13 mouse cellular contexts compared by ENCODE assay signal in genomic region chr3:109421019-109421418, GRCm38 (mm10).
DNase-seq lines count a peak whose midpoint lies in the region; ATAC-seq and TF ChIP-seq lines count a peak whose summit lies in the region.
"Had no signal": no experiment of that assay in that cellular context is flagged by ENCODE, and none has a peak within 500 bp of the region (broad histone marks: within the 10 kb centered on the region; RNA-seq: fewer than 3 reads in every experiment).

No protein-coding gene starts in this region.

- no peaks in the 10 kb centered on the region for H3K4me1 ChIP-seq in heart, embryonic 10.5 days
- H3K4me1 ChIP-seq in lung, postnatal 0 days (ENCODE audit: insufficient read depth, low read depth, low read length): no peaks in the 10 kb centered on the region
- H3K4me1 ChIP-seq: liver, embryonic 12.5 days had no signal

- no peak overlapping the region for H3K4me2 ChIP-seq in lung, postnatal 0 days (replicated peaks; ENCODE audit: low read depth, low read length)
- H3K4me2 ChIP-seq: liver, embryonic 12.5 days had no signal

- H3K27ac ChIP-seq in heart, embryonic 10.5 days: no peak overlapping the region
- H3K27ac ChIP-seq in lung, postnatal 0 days (ENCODE audit: low read length): no peak overlapping the region
- H3K27ac ChIP-seq: liver, embryonic 12.5 days had no signal

- H3K9ac ChIP-seq in lung, postnatal 0 days (replicated peaks; ENCODE audit: low read depth): no peak overlapping the region
- H3K9ac ChIP-seq: liver, embryonic 12.5 days had no signal

- WGBS in heart, embryonic 10.5 days: 59% methylated on average over 3 of the region's 3 CpGs
- whole genome bisulfite sequencing in lung, postnatal 0 days: 41% methylated on average over 3 of the region's 3 CpGs

- no peak for TF ChIP-seq EP300 in lung, postnatal 0 days (IDR thresholded peaks at IDR 0.05)

- ATAC-seq in lung, postnatal 0 days: no peak
- ATAC-seq: liver, embryonic 12.5 days had no signal

- no peak overlapping the region for H3K4me3 ChIP-seq in heart, embryonic 10.5 days
- H3K4me3 ChIP-seq in lung, postnatal 0 days (ENCODE audit: low read depth, low read length): no peak overlapping the region
- H3K4me3 ChIP-seq: liver, embryonic 12.5 days had no signal

- peak; percentile 36 for DNase-seq in heart, adult 8-10 months (ENCODE audit: low spot score)
- DNase-seq in heart, embryonic 10.5 days (ENCODE audit: low spot score): no peak
- peak; percentile 52 for DNase-seq in lung, postnatal 0 days (ENCODE audit: low spot score)
- DNase-seq in lung, postnatal 25 days (ENCODE audit: low spot score): no peak
- DNase-seq in induced T-regulatory cell, adult 2 months (ENCODE audit: low read depth): peak; percentile 18
- peak; percentile 38 for DNase-seq in skeletal muscle tissue, adult 2 months (ENCODE audit: low read depth, low spot score)
- DNase-seq in layer of hippocampus, adult 9-11 months: no peak
- DNase-seq in right cerebral cortex, postnatal 14 days: no peak
- DNase-seq: adrenal gland, postnatal 10 days; cerebellum, postnatal 14 days; right cerebral cortex, postnatal 4 days; thymus, adult 18-20 months had no signal

- no peak for TF ChIP-seq CTCF in lung, postnatal 0 days (IDR thresholded peaks at IDR 0.05)

- H3K27me3 ChIP-seq in heart, embryonic 10.5 days (ENCODE audit: insufficient read depth, poor library complexity, severe bottlenecking): no peaks in the 10 kb centered on the region
- H3K27me3 ChIP-seq in lung, postnatal 0 days (replicated peaks; ENCODE audit: insufficient read depth, low read length): no peaks in the 10 kb centered on the region
- H3K27me3 ChIP-seq: liver, embryonic 12.5 days had no signal

- H3K9me3 ChIP-seq in heart, embryonic 10.5 days: no peaks in the 10 kb centered on the region
- no peaks in the 10 kb centered on the region for H3K9me3 ChIP-seq in lung, postnatal 0 days (ENCODE audit: low read length)
- H3K9me3 ChIP-seq: liver, embryonic 12.5 days had no signal

- H3K36me3 ChIP-seq in heart, embryonic 10.5 days: no peaks in the 10 kb centered on the region
- no peaks in the 10 kb centered on the region for H3K36me3 ChIP-seq in lung, postnatal 0 days (ENCODE audit: insufficient read depth, low read length)
- H3K36me3 ChIP-seq: liver, embryonic 12.5 days had no signal

Comparison
In these comparisons a context has a peak if more than half of its experiments do, and no peak if none do; other contexts are left out.
1. DNase-seq: peak in heart, adult 8-10 months (single experiment), lung, postnatal 0 days (single experiment), induced T-regulatory cell, adult 2 months (single experiment) and skeletal muscle tissue, adult 2 months (single experiment); none in heart, embryonic 10.5 days (single experiment), lung, postnatal 25 days (single experiment), layer of hippocampus, adult 9-11 months (single experiment) and right cerebral cortex, postnatal 14 days (single experiment).